Mouse (Mus musculus) testis, postnatal 10 days (tissue): ENCODE measurements around the gene Myo1b.

ENCODE experiments used
- DNase-seq: peaks from one replicate; pipeline ENCODE4 v3.0.0; 2021; ENCODE audit warnings: low spot score

Myo1b gene

GRCm38 (mm10) chr1:51915576-51916156 lies at the start of gene Myo1b:
Myo1b (minus strand) TSS chr1:51916071.
- DNase-seq, result peak; percentile 73

GRCm38 (mm10) chr1:51964647-51965046 lies 48.8 kb upstream of the Myo1b start:
- no peak for DNase-seq

- no peak for DNase-seq
These were observed 31.2 kb upstream of the Myo1b start for GRCm38 (mm10) chr1:51947116-51947515.

- DNase-seq, result peak; percentile 63
These were observed 28.9 kb upstream of the Myo1b start for GRCm38 (mm10) chr1:51944755-51945154.

GRCm38 (mm10) chr1:51938357-51938756 lies 22.5 kb upstream of the Myo1b start:
- DNase-seq, result no peak

GRCm38 (mm10) chr1:51935006-51935405 lies 19.1 kb upstream of the Myo1b start:
- DNase-seq, result no peak

- no peak for DNase-seq
These were observed 18.5 kb upstream of the Myo1b start for GRCm38 (mm10) chr1:51934176-51934924.

- DNase-seq, result no peak
These were observed 17.0 kb upstream of the Myo1b start for GRCm38 (mm10) chr1:51932826-51933225.

GRCm38 (mm10) chr1:51931561-51931960 lies 15.7 kb upstream of the Myo1b start:
- DNase-seq, result no peak

- no peak for DNase-seq
These were observed 14.7 kb upstream of the Myo1b start for GRCm38 (mm10) chr1:51930584-51930983.

- DNase-seq, result no peak
These were observed 13.7 kb upstream of the Myo1b start for GRCm38 (mm10) chr1:51929557-51929956.

- no peak for DNase-seq
These were observed 6.9 kb upstream of the Myo1b start for GRCm38 (mm10) chr1:51922820-51923219.

- DNase-seq, result no peak
These were observed 405 bp upstream of the Myo1b start for GRCm38 (mm10) chr1:51916276-51916675.

GRCm38 (mm10) chr1:51915051-51915575 lies 758 bp downstream of the Myo1b start:
- DNase-seq, result peak; percentile 80

GRCm38 (mm10) chr1:51914095-51914494 lies 1.8 kb downstream of the Myo1b start:
- DNase-seq, result no peak

- DNase-seq, result no peak
These were observed 2.6 kb downstream of the Myo1b start for GRCm38 (mm10) chr1:51913071-51913814.

- no peak for DNase-seq
These were observed 4.5 kb downstream of the Myo1b start for GRCm38 (mm10) chr1:51911331-51911730.

- no peak for DNase-seq
These were observed 6.7 kb downstream of the Myo1b start for GRCm38 (mm10) chr1:51909204-51909603.

GRCm38 (mm10) chr1:51907821-51908220 lies 8.1 kb downstream of the Myo1b start:
- DNase-seq, result no peak

GRCm38 (mm10) chr1:51906206-51906906 lies 9.5 kb downstream of the Myo1b start:
- DNase-seq, result no peak

GRCm38 (mm10) chr1:51905073-51905472 lies 10.8 kb downstream of the Myo1b start:
- DNase-seq, result no peak

GRCm38 (mm10) chr1:51897160-51897572 lies 18.7 kb downstream of the Myo1b start:
- no peak for DNase-seq
